Mouse (Mus musculus): ENCODE data around the gene Slc39a13.
"Not testable (repeated sequence)": the region's sequence is repeated elsewhere in the genome, so short reads cannot be mapped to it uniquely, and the experiment has no call there.

Slc39a13 gene

GRCm38 (mm10) chr2:91064211-91064610, 6.0 kb downstream of the Slc39a13 start:
- DNase-seq (ENCODE audit: low spot score): no peak

- DNase-seq (ENCODE audit: low spot score): no peak
Measured at GRCm38 (mm10) chr2:91062779-91063606, 7.2 kb downstream of the Slc39a13 start.

- no peak for DNase-seq (ENCODE audit: low spot score)
Measured at GRCm38 (mm10) chr2:91061849-91062481, 8.3 kb downstream of the Slc39a13 start.

GRCm38 (mm10) chr2:91060544-91061355, 9.5 kb downstream of the Slc39a13 start:
- no peak for DNase-seq (ENCODE audit: low spot score)

GRCm38 (mm10) chr2:91059376-91059775, 10.8 kb downstream of the Slc39a13 start:
- no peak for DNase-seq (ENCODE audit: low spot score)

- DNase-seq (ENCODE audit: low spot score): no peak
Measured at GRCm38 (mm10) chr2:91058435-91058834, 11.8 kb downstream of the Slc39a13 start.

GRCm38 (mm10) chr2:91053934-91054382, 16.3 kb downstream of the Slc39a13 start, which contains the start of gene Psmc3:
Psmc3 (plus strand) TSS chr2:91054009.
- peak; percentile 91 for DNase-seq (ENCODE audit: low spot score)

GRCm38 (mm10) chr2:91053181-91053933, 16.9 kb downstream of the Slc39a13 start:
- no peak for DNase-seq (ENCODE audit: low spot score)

GRCm38 (mm10) chr2:91052752-91053151, 17.5 kb downstream of the Slc39a13 start:
- no peak for DNase-seq (ENCODE audit: low spot score)

GRCm38 (mm10) chr2:91051917-91052316, 18.3 kb downstream of the Slc39a13 start:
- no peak for DNase-seq (ENCODE audit: low spot score)

GRCm38 (mm10) chr2:91047359-91047758, 22.9 kb downstream of the Slc39a13 start:
- DNase-seq (ENCODE audit: low spot score): no peak

- not testable (repeated sequence) for DNase-seq (ENCODE audit: low spot score)
Measured at GRCm38 (mm10) chr2:91045805-91046204, 24.4 kb downstream of the Slc39a13 start.

- DNase-seq (ENCODE audit: low spot score): no peak
Measured at GRCm38 (mm10) chr2:91044727-91045126, 25.5 kb downstream of the Slc39a13 start.

GRCm38 (mm10) chr2:91042651-91043398, 27.4 kb downstream of the Slc39a13 start:
- no peak for DNase-seq (ENCODE audit: low spot score)

GRCm38 (mm10) chr2:91041786-91042185, 28.4 kb downstream of the Slc39a13 start:
- no peak for DNase-seq (ENCODE audit: low spot score)

GRCm38 (mm10) chr2:91035385-91035784, 34.8 kb downstream of the Slc39a13 start, which contains the start of gene Rapsn:
Rapsn (plus strand) TSS chr2:91035620.
- DNase-seq (ENCODE audit: low spot score): no peak

- no peak for DNase-seq (ENCODE audit: low spot score)
Measured at GRCm38 (mm10) chr2:91033000-91033399, 37.2 kb downstream of the Slc39a13 start.

GRCm38 (mm10) chr2:91031216-91031615, 39.0 kb downstream of the Slc39a13 start:
- no peak for DNase-seq (ENCODE audit: low spot score)

- DNase-seq (ENCODE audit: low spot score): no peak
Measured at GRCm38 (mm10) chr2:91027391-91028214, 42.6 kb downstream of the Slc39a13 start.

GRCm38 (mm10) chr2:91026491-91026890, 43.7 kb downstream of the Slc39a13 start:
- DNase-seq (ENCODE audit: low spot score): no peak
